ENCODE assay signal across 9 mouse cellular contexts in the genomic region with DNA sequence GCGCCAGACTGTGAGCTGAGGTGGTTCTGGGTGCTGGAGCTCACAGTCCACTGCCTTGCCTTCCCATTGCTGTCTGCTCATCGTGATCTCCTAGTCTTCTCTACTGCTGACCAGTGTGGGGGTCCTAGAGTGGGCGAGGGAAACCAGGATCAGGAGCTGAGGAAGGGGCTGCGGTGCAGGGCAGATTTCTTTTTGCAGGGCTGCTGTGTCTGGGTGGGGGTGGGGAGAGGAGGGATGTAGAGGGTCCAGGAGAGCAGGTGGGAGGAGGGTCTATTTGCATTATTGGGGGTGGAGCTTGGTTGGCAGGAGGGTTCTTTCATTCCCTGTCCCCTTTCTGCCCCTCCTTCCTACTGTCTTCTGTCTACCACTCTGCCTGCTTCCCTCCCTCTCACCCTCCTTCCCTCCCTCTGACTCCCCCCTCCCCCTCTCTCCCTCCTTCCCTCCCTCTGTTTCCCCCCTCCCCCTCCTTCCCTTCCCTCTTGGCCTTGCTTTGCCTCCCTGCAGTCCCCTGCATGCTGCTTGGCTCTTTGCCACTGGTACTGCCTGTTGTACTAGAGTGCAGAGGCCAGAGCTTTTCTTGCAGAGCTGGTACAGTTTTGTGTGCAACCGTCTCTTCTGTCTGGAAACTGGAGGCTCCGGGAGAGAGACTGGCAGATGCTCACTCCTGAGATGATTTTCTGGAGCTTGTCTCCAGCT. TPM values are rescaled to one million over a fixed set of nuclear protein-coding genes. Genes with fewer than 3 reads are reported as not detected.
DNase-seq lines count a peak whose midpoint lies in the region; ATAC-seq lines count a peak whose summit lies in the region.
"Had no signal": no experiment of that assay in that cellular context is flagged by ENCODE, and none has a peak within 500 bp of the region (broad histone marks: within the 10 kb centered on the region; RNA-seq: fewer than 3 reads in every experiment).

No protein-coding gene starts in this region.

- no peaks in the 10 kb centered on the region for H3K27me3 ChIP-seq in heart, embryonic 14.5 days (ENCODE audit: control insufficient read depth, insufficient read depth, low read length)
- no peaks in the 10 kb centered on the region for H3K27me3 ChIP-seq in midbrain, embryonic 11.5 days (ENCODE audit: control insufficient read depth, insufficient read depth, low read length)

- peak overlapping the region in 1 of 2 experiments; percentile 55; a peak in 2 of 4 replicates for H3K27ac ChIP-seq in heart, embryonic 14.5 days (replicated peaks in 1 of 2; ENCODE audit: control insufficient read depth in 1 of 2, insufficient read depth in 1 of 2, low read depth in 2 of 2, low read length in 2 of 2)
- H3K27ac ChIP-seq in midbrain, embryonic 11.5 days (ENCODE audit: low read depth, low read length) = peak overlapping the region; percentile 76
- H3K27ac ChIP-seq: liver, embryonic 14.5 days had no signal

- no peak overlapping the region for H3K4me3 ChIP-seq in heart, embryonic 14.5 days (ENCODE audit: control insufficient read depth in 1 of 2, insufficient read depth in 1 of 2, low read depth in 1 of 2, low read length in 2 of 2)
- H3K4me3 ChIP-seq in midbrain, embryonic 11.5 days (ENCODE audit: low read depth, low read length) = no peak overlapping the region; the same call in 1 of the 2 replicates

- H3K4me2 ChIP-seq in heart, embryonic 14.5 days (ENCODE audit: low read length) = no peak overlapping the region; the same call in 1 of the 2 replicates
- peak overlapping the region; percentile 33 for H3K4me2 ChIP-seq in midbrain, embryonic 11.5 days

- H3K9ac ChIP-seq in heart, embryonic 14.5 days (ENCODE audit: low read length) = peak overlapping the region; percentile 50; the same call in 1 of the 2 replicates
- peak overlapping the region; percentile 46; the same call in 1 of the 2 replicates for H3K9ac ChIP-seq in midbrain, embryonic 11.5 days (ENCODE audit: low read length)
- H3K9ac ChIP-seq: liver, embryonic 14.5 days had no signal

- H3K9me3 ChIP-seq in heart, embryonic 14.5 days (ENCODE audit: control insufficient read depth, low read length) = no peaks in the 10 kb centered on the region
- H3K9me3 ChIP-seq in midbrain, embryonic 11.5 days (ENCODE audit: control insufficient read depth, low read length) = no peaks in the 10 kb centered on the region

- peaks cover 60 to 83% of the 10 kb centered on the region in 2 experiments for H3K4me1 ChIP-seq in heart, embryonic 14.5 days (ENCODE audit: control insufficient read depth in 2 of 2, insufficient read depth in 2 of 2, low read length in 2 of 2)
- H3K4me1 ChIP-seq in midbrain, embryonic 11.5 days (ENCODE audit: control insufficient read depth, insufficient read depth, low read length) = peaks cover 88% of the 10 kb centered on the region

- H3K36me3 ChIP-seq in heart, embryonic 14.5 days (ENCODE audit: control insufficient read depth, insufficient read depth, low read length) = peaks cover 22% of the 10 kb centered on the region; the same call in 1 of the 2 replicates
- H3K36me3 ChIP-seq in midbrain, embryonic 11.5 days (ENCODE audit: control insufficient read depth, insufficient read depth, low read length) = peaks cover 2% of the 10 kb centered on the region

- WGBS in heart, embryonic 14.5 days = 27% methylated on average over 6 of the region's 6 CpGs
- WGBS in midbrain, embryonic 11.5 days = 9% methylated on average over 6 of the region's 6 CpGs

- ATAC-seq in heart, embryonic 14.5 days (ENCODE audit: insufficient number of reproducible peaks, insufficient read depth, low FRiP score, low read depth) = no peak
- ATAC-seq in midbrain, embryonic 11.5 days (ENCODE audit: low FRiP score) = peak; percentile 85
- ATAC-seq in megakaryocyte, adult 5-6 weeks (ENCODE audit: poor library complexity, severe bottlenecking) = no peak

- DNase-seq in right cerebral cortex, adult 18-20 months = peak; percentile 51
- no peak for DNase-seq in right cerebral cortex, postnatal 25 days
- peak; percentile 88 for DNase-seq in cerebellum, adult 9-10 months
- peak; percentile 87 for DNase-seq in kidney, postnatal 14 days
- peak; percentile 95 for DNase-seq in midbrain, embryonic 11.5 days (ENCODE audit: low spot score, missing footprints)
- peak; percentile 61 for DNase-seq in yolk sac, embryonic 10.5 days (ENCODE audit: low spot score)

RNA-seq across cellular contexts. Expression of gene Ssbp3, which starts 28.9 kb away (rescaled TPM):
- polyA plus RNA-seq in heart, embryonic 14.5 days (2014; fragmentation: Nextera tagmentation; extraction: Ambion mirVana) = 36.7 and 43.3 TPM in 2 replicates
- polyA plus RNA-seq in midbrain, embryonic 11.5 days (2014; fragmentation: Nextera tagmentation; extraction: Ambion mirVana) = 124 and 132 TPM in 2 replicates
- total RNA-seq in megakaryocyte, adult 5-6 weeks (2015) = 26.2 and 27.6 TPM in 2 replicates
- total RNA-seq in megakaryocyte, adult 5-6 weeks (2017) = 21.6 and 23.9 TPM in 2 replicates
